Mouse (Mus musculus): ENCODE measurements at regions not wholly inside any gene's neighbourhood (a gene's known extent, or its start where the extent isn't known, plus 50 kb on each side); places are given as distances from the start of the nearest gene placed in this dataset.

DNA sequence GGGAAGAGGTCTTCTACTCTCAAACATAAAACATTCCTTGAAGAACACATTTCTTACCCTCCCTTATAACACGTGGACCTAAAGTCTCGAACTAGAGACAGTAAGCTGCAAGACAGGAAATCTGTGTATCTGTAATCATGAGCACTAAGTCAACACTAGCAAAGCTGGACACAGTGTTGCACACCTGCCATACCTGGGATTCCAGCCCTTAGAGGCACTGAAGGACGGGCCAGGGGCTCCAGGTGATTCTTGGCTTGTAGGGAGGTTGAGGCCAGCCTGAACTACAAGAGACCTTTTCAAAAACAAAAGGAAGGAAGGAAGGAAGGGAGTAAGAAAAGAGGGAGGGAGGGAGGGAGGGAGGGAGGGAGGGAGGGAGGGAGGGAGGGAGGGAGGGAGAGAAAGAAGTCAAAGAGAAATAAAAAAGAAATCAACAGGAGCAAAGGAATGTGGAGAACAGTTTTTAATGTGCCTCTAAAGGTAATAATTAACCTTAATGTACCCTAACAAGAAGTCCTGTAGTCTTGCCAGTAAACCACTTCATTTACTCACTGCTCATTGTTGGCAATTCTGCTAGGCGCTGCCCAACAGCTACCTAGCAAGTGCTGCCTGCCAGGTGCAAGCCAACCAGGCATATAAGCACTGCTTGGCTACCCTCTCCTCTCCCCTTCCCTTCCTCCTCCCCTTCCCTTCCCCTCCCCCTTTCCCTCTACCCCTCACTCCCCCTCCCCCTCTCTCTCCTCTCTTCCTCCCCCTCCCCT lies 401.0 kb upstream of the Acvr2a start:
- TF ChIP-seq CTCF (IDR thresholded peaks at IDR 0.05; ENCODE audit: low read depth, low read length) (no peak), POLR2A (IDR thresholded peaks at IDR 0.05; ENCODE audit: insufficient read depth, low read length) (no peak), EP300 (IDR thresholded peaks at IDR 0.05; ENCODE audit: insufficient read depth, low read depth, low read length) (no peak)

Measured in ES-Bruce4 (cell line).